Mouse (Mus musculus) adrenal gland, adult 8-10 months (tissue): Measurements from ENCODE around the gene Zbtb38. TPM values are rescaled to one million over a fixed set of nuclear protein-coding genes. Genes with fewer than 3 reads are reported as not detected.

Experiments used
- DNase-seq: peaks from one replicate; pipeline ENCODE4 v3.0.0; 2022
- total RNA-seq, 4 experiments: library from RNA; stranded (reverse); gene quantifications; 2 replicates each; pipeline ENCODE4 v1.2.4; 2022

Gene Zbtb38
- total RNA-seq, 4 experiments from 2014 or later: 55.4 to 88.4 (median 70.5) TPM

- no peak for DNase-seq
These were observed 114.1 kb downstream of the Zbtb38 start for GRCm38 (mm10) chr9:96638508-96638907.

GRCm38 (mm10) chr9:96637157-96637548 lies 115.5 kb downstream of the Zbtb38 start:
- DNase-seq: no peak

- no peak for DNase-seq
These were observed 116.0 kb downstream of the Zbtb38 start for GRCm38 (mm10) chr9:96636423-96637156.

GRCm38 (mm10) chr9:96635899-96636298 lies 116.7 kb downstream of the Zbtb38 start:
- no peak for DNase-seq

GRCm38 (mm10) chr9:96635176-96635575 lies 117.5 kb downstream of the Zbtb38 start:
- no peak for DNase-seq

GRCm38 (mm10) chr9:96633771-96634170 lies 118.9 kb downstream of the Zbtb38 start:
- no peak for DNase-seq

Other genes starting within 250 kb of the Zbtb38 start
- gene Gm28729, start 227.6 kb downstream of the Zbtb38 start, total RNA-seq: under 1 TPM in 1 of 4 experiments, not detected in 3; 0.13 TPM
- gene Rasa2, start 121.2 kb downstream of the Zbtb38 start, total RNA-seq: 10 to 100 TPM; 15.3 to 17.6 (median 16.3) TPM
- gene Pxylp1, start 139.8 kb upstream of the Zbtb38 start, total RNA-seq: 10 to 100 TPM in 2 of 4 experiments, 1 to 10 TPM in 2; 7.7 to 16.5 (median 12.9) TPM